Mouse (Mus musculus): ENCODE results near the gene Rimbp2. TPM values are rescaled to one million over a fixed set of nuclear protein-coding genes. Genes with fewer than 3 reads are reported as not detected.

The Rimbp2 gene
- polyA plus RNA-seq (2012; rRNA removed; ENCODE audit: low replicate concordance) = 0.56 and 1.6 TPM in 2 replicates

GRCm38 (mm10) chr5:128953278-128954070 is at the start of gene Rimbp2:
Gene Rimbp2, minus strand, starts transcription at chr5:128953486.

Other genes with a start within 250 kb of the Rimbp2 start
- gene Stx2, start 55.1 kb upstream of the Rimbp2 start, polyA plus RNA-seq (2012; rRNA removed; ENCODE audit: low replicate concordance) = 4.7 and 4.9 TPM in 2 replicates
- 37.2 and 51.2 TPM in 2 replicates for gene Ran, start 66.6 kb upstream of the Rimbp2 start, polyA plus RNA-seq (2012; rRNA removed; ENCODE audit: low replicate concordance)
- 3.8 and 10.0 TPM in 2 replicates for gene Adgrd1, start 143.3 kb upstream of the Rimbp2 start, polyA plus RNA-seq (2012; rRNA removed; ENCODE audit: low replicate concordance)